Mouse (Mus musculus) urinary bladder, adult 18-20 months (tissue): ENCODE results near the gene Emg1.
"Not testable (repeated sequence)": the region's sequence is repeated elsewhere in the genome, so short reads cannot be mapped to it uniquely, and the experiment has no call there.

Experiments used
- DNase-seq, 2 experiments: peaks; one replicate each; pipeline ENCODE4 v3.0.0; 2022; ENCODE audit warnings: low spot score in 2 of 2, mixed read lengths in 2 of 2

Gene Emg1

DNA sequence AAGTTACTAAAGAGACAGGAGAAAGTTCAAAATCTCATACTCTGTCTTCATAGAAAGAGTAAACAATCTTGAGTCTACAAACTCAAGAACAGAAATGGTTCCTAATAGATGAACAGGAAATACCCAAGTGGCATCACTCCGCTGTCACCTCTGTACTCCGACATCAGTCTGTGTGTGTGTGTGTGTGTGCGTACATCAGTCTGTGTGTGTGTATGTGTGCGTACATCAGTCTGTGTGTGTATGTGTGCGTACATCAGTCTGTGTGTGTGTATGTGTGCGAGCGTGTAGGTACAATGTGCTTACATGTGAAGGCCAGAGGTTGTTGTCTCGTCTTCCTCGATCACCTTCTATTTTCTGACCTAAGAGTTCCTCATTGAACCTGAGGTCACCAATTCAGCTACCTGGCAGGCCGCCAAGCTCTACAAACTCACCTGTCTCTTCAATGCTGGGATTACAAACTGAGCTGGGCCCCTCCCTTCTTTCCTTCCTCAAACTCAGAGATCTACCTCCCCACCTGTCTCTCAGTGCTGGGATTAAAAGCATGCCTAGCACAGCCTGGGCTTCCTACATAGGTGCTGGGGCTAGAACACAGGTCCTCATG lies 3.6 kb downstream of the Emg1 start:
- DNase-seq = no peak

GRCm38 (mm10) chr6:124706061-124706627 lies 5.8 kb downstream of the Emg1 start:
- DNase-seq = no peak

- no peak for DNase-seq
Observed at GRCm38 (mm10) chr6:124704417-124704816, 7.6 kb downstream of the Emg1 start.

- no peak for DNase-seq
Observed at GRCm38 (mm10) chr6:124703789-124704188, 8.2 kb downstream of the Emg1 start.

DNA sequence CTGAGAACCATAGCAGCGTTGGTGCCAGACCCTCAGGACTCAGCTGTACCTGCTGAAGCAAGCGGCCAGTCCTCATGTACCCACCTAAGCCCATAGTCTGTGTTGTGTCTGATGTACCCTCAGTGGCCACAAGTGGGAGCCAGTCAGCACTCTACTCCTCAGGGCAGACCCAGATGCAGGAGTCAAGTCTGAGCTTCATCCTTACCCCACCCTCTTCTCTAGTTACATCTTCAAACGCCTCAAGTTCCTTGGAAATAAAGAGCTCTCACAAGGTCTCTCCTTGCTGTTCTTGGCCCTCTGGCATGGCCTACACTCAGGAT lies 9.2 kb downstream of the Emg1 start:
- DNase-seq = no peak

GRCm38 (mm10) chr6:124702102-124702783 lies 9.7 kb downstream of the Emg1 start:
- DNase-seq = no peak

DNA sequence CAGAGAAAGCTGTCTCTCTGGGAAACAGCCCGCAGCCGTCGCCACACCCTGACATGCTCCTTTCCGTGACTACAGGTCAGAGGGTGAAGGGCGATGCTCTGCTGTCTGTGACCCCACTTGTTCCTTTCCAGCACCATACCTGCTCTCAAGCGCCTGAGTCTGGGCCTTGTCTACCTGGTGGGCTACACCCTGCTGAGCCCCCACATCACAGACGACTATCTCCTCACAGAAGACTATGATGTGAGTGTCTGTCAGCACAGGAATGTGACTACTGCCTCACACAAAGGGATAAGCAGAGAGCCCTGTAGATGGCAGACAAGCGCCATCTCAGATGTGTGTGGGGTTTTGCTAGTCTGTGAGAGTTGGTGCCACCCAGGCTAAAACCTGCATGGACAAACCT lies 10.6 kb downstream of the Emg1 start:
- no peak for DNase-seq

DNA sequence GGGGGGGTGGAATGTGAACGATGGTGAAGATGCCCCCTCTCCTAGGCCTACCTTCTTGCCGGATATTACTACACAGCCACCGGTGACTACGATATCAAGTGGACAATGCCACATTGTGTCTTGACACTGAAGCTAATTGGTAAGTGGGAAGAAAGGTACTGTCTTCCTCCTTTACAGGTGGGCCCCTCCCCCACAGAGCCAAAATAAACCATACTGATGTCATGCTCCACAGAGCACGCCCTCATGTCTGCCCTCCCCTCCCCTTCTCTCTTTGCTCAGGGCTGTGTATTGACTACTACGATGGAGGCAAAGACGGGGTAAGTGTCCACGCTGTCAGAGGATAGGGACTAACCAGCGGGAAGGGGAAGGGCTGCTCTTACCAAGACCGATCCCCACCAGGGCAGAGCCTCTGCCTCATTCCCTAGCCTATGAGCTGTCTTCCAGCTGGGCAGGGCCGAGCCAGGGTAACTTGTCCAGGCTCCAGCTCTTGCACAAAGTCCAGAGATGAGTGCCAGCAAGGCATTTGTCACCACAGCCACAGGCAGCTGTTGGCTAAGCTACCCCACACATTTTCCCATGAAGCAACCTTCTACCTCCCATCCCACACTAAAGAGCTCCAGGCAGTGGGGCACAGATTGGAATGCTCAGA lies 11.9 kb downstream of the Emg1 start:
- no peak for DNase-seq

DNA sequence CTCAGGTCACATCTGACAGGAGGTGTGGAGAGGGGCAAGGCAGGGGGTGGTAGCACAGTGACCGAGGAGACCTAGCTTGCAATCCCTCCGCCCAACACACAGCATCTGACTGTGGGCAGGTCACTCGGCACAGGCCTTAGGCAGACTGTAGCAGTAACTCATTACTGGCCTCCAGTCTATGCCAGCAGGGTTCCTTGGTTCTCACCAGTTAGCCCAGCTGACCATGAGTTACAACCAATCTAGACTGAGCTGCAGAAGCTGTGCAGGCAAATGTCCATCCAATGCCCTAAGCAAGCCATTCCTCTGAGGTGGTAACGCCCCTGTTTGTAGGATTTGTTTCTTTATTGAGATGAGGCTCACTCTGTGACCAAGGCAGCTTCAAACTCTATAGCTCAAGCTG lies 12.6 kb downstream of the Emg1 start:
- DNase-seq = no peak

DNA sequence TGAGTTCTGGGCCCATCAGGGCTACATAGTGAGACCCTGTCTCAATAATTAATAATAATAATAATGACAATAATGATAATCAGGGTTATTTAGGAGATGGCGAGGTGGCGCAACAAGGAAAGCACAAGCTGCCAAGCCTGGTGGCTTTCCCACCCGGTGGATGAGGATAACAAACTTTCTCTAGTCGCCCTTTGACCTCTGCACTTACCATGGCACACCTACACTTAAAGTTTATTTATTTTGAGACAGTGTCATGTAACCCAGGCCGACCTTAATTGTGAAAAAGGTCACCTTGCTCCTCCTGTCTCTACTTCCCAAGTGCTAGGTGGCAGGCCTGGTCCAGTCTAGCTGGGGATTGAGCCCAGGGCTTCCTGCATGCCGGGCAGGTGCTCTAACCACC lies 13.2 kb downstream of the Emg1 start:
- DNase-seq = no peak

GRCm38 (mm10) chr6:124696441-124697150 lies 15.4 kb downstream of the Emg1 start:
- DNase-seq = no peak

- DNase-seq = peak; percentile 58 to 66
Observed at GRCm38 (mm10) chr6:124694166-124694955, 17.6 kb downstream of the Emg1 start.

- no peak for DNase-seq
Observed at GRCm38 (mm10) chr6:124693243-124693981, 18.6 kb downstream of the Emg1 start.

DNA sequence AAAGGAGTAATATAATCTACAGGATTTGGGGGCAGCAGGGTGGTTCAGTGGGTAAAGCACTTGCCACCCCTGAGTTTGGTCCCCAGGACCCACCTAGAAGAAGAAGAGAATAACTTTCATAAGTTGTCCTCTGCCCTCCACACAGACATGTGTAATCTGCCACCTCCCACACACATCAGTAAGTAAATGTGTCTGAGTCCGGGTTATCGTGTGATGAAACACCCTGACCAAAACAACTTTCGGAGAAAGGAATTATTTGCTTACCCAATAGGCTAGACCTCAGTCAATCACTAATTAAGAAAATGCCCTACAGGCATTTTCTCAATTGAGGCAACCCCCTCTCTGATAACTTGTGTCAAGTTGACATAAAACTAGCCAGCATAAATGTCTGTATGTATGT lies 21.5 kb downstream of the Emg1 start:
- no peak for DNase-seq

GRCm38 (mm10) chr6:124689011-124689410 lies 23.0 kb downstream of the Emg1 start:
- no peak for DNase-seq

GRCm38 (mm10) chr6:124688151-124688758 lies 23.7 kb downstream of the Emg1 start:
- no peak for DNase-seq

GRCm38 (mm10) chr6:124686644-124687043 lies 25.3 kb downstream of the Emg1 start:
- not testable (repeated sequence) for DNase-seq

DNA sequence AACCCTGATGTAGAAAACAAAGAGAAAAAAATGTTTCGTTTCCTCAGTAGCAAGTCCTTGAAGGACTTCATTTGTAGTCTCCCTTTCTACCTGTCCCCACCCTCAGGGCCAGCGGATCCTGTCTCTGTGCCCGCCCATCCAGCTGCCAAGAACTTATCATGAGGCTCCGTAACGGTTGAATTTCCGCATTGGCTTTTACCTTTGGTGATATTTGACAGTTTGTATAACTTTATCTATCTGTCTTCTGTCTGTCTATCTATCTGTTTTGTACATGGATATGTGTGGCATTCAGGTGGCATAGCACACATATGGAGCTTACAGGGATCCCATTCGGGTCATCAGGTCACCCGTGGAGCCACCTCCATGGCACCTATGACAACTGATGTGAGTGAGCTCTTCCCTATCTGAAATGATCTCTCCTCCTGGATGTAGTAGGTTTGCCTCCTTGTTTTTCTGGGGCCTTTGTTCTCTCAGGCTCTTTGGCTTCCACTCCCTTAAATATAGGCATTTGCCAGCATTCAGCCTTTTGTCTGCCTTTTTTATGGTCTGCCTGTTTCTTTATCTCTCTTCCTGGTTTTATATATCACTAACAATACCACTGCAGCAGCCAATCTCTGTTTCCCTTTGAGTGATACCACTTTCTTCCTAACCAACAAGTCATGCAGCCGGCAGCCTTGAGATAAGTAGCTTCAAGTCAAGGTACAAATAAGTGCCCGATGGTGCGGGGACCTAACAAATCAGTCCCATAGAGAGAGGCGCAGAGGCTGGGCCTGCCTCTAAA lies 26.2 kb downstream of the Emg1 start:
- DNase-seq = no peak

GRCm38 (mm10) chr6:124683591-124684417 lies 28.2 kb downstream of the Emg1 start:
- DNase-seq = peak; percentile 43 to 44
